19 mouse cellular contexts compared by ENCODE assay signal in the genomic region with DNA sequence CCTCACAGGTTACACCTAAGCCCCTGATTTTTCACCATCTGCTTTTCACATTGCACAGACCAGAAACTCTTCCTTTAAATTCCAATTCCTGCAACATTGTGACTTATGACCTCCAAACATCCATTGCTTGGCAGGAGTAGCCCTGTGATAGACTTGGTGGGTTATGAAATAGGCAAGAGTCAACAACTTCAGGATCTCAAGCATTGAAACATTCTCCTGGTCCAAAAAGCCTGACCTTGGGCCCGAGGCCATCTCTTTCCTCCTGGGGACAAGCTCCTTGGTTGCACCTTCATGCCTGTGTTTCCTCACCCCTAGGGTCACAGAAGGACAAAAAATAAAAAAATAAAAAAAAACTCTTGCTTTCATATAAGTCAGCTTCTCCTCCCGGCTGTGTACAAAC. TPM values are rescaled to one million over a fixed set of nuclear protein-coding genes. Genes with fewer than 3 reads are reported as not detected.
DNase-seq lines count a peak whose midpoint lies in the region; ATAC-seq lines count a peak whose summit lies in the region.
"Had no signal": no experiment of that assay in that cellular context is flagged by ENCODE, and none has a peak within 500 bp of the region (broad histone marks: within the 10 kb centered on the region; RNA-seq: fewer than 3 reads in every experiment).

No protein-coding gene starts in this region.

- intact Hi-C loops in heart, postnatal 25 days (cut with DNase I) = no loop called here

- no peak overlapping the region for H3K27ac ChIP-seq in midbrain, embryonic 11.5 days (ENCODE audit: low read depth, low read length)
- H3K27ac ChIP-seq: embryonic facial prominence, embryonic 15.5 days; midbrain, embryonic 10.5 days; neural tube, embryonic 15.5 days had no signal

- no peaks in the 10 kb centered on the region for H3K9me3 ChIP-seq in midbrain, embryonic 11.5 days (ENCODE audit: control insufficient read depth, low read length)
- H3K9me3 ChIP-seq: embryonic facial prominence, embryonic 15.5 days; midbrain, embryonic 10.5 days; neural tube, embryonic 15.5 days had no signal

- peak; percentile 25 to 36 for DNase-seq in heart, adult 18-20 months
- no peak for DNase-seq in heart, postnatal 25 days (ENCODE audit: low spot score)
- peak; percentile 42 for DNase-seq in NIH3T3 (ENCODE audit: low read depth)
- peak; percentile 48 to 56 for DNase-seq in adrenal gland, postnatal 36 days
- peak; percentile 35 for DNase-seq in lung, postnatal 14 days
- no peak for DNase-seq in left cerebral cortex, adult 11 months (ENCODE audit: low spot score)
- no peak for DNase-seq in midbrain, embryonic 11.5 days (ENCODE audit: low spot score, missing footprints)
- no peak for DNase-seq in thymus, postnatal 36 days
- DNase-seq: cerebellum, adult 18-20 months; heart, postnatal 36 days; kidney, adult 18-20 months; lung, embryonic 14.5 days; spleen, adult 18-20 months; thymus, postnatal 4 days had no signal

- no peaks in the 10 kb centered on the region for H3K4me1 ChIP-seq in midbrain, embryonic 11.5 days (ENCODE audit: control insufficient read depth, insufficient read depth, low read length)
- H3K4me1 ChIP-seq: embryonic facial prominence, embryonic 15.5 days; neural tube, embryonic 15.5 days had no signal

- no peak overlapping the region for H3K9ac ChIP-seq in midbrain, embryonic 11.5 days (ENCODE audit: low read length)
- H3K9ac ChIP-seq: embryonic facial prominence, embryonic 15.5 days; lung, embryonic 14.5 days; neural tube, embryonic 15.5 days had no signal

- 92% methylated on average over 2 of the region's 2 CpGs for WGBS in midbrain, embryonic 11.5 days

- no peak overlapping the region for H3K4me2 ChIP-seq in midbrain, embryonic 11.5 days
- H3K4me2 ChIP-seq: embryonic facial prominence, embryonic 15.5 days; heart, embryonic 11.5 days; lung, embryonic 14.5 days; neural tube, embryonic 15.5 days had no signal

- H3K27me3 ChIP-seq in midbrain, embryonic 11.5 days (ENCODE audit: control insufficient read depth, insufficient read depth, low read length) = no peaks in the 10 kb centered on the region
- H3K27me3 ChIP-seq: embryonic facial prominence, embryonic 15.5 days; neural tube, embryonic 15.5 days had no signal

- no peak for ATAC-seq in midbrain, embryonic 11.5 days (ENCODE audit: low FRiP score)
- ATAC-seq: hindbrain, embryonic 16.5 days had no signal

- no peak overlapping the region for H3K4me3 ChIP-seq in midbrain, embryonic 11.5 days (ENCODE audit: low read depth, low read length)
- H3K4me3 ChIP-seq: embryonic facial prominence, embryonic 15.5 days; midbrain, embryonic 10.5 days; neural tube, embryonic 15.5 days had no signal

- no peaks in the 10 kb centered on the region for H3K36me3 ChIP-seq in midbrain, embryonic 11.5 days (ENCODE audit: control insufficient read depth, insufficient read depth, low read length)
- H3K36me3 ChIP-seq: embryonic facial prominence, embryonic 15.5 days; midbrain, embryonic 10.5 days; neural tube, embryonic 15.5 days had no signal

RNA-seq across cellular contexts. Expression of a gene that starts 32.1 kb away (rescaled TPM):
- 10 to 100 TPM; 16.9 to 25.3 TPM for total RNA-seq in heart, adult 18-20 months (2021)
- 10 to 100 TPM; 23.6 to 24.9 TPM for total RNA-seq in heart, postnatal 25 days (2021)
- 10 to 100 TPM; 38.2 to 47.8 TPM for total RNA-seq in adrenal gland, postnatal 36 days (2021)
- 3.9 and 4.5 TPM in 2 replicates for polyA plus RNA-seq in midbrain, embryonic 11.5 days (2014; fragmentation: Nextera tagmentation; extraction: Ambion mirVana)

Comparison
In these comparisons a context has a peak if more than half of its experiments do, and no peak if none do; other contexts are left out.
1. DNase-seq: peak in heart, adult 18-20 months (2 of 2), NIH3T3 (single experiment), adrenal gland, postnatal 36 days (2 of 2) and lung, postnatal 14 days (single experiment); none in heart, postnatal 25 days (single experiment), left cerebral cortex, adult 11 months (single experiment), midbrain, embryonic 11.5 days (single experiment) and thymus, postnatal 36 days (0 of 2).